Mouse (Mus musculus) lung, embryonic 14.5 days (tissue): ENCODE data around the gene Txlna. TPM values are rescaled to one million over a fixed set of nuclear protein-coding genes. Genes with fewer than 3 reads are reported as not detected.

Experiments
- ATAC-seq: fragments of 200-750 bp; cut with Nextera tagmentation; 2 replicates; pipeline ENCODE4 v1.8.0; 2017; ENCODE audit warnings: mild to moderate bottlenecking, moderate TSS enrichment, moderate library complexity; ENCODE audit not compliant: insufficient read depth
- DNase-seq: peaks from one replicate; pipeline ENCODE4 v3.0.0-alpha.2; 2015
- H3K27ac ChIP-seq: fragments of 300-500 bp; sonication (generic); 2 replicates; pipeline ENCODE4 v1.5.1; 2014; ENCODE audit warnings: low read depth, mild to moderate bottlenecking, moderate library complexity
- H3K27me3 ChIP-seq: fragments of 300-500 bp; sonication (generic); 2 replicates; pipeline ENCODE4 v1.6.1; 2014; ENCODE audit warnings: low read length, control low read depth; ENCODE audit not compliant: insufficient read depth
- H3K36me3 ChIP-seq: fragments of 300-500 bp; sonication (generic); 2 replicates; pipeline ENCODE4 v1.6.1; 2014; ENCODE audit warnings: control low read depth; ENCODE audit not compliant: insufficient read depth
- H3K4me1 ChIP-seq: fragments of 300-500 bp; sonication (generic); 2 replicates; pipeline ENCODE4 v1.6.1; 2014; ENCODE audit warnings: antibody characterized with exemption, control low read depth; ENCODE audit not compliant: insufficient read depth
- H3K4me2 ChIP-seq: fragments of 300-500 bp; sonication (generic); 2 replicates; pipeline ENCODE4 v1.6.1; 2014; ENCODE audit warnings: mild to moderate bottlenecking
- H3K4me3 ChIP-seq: fragments of 300-500 bp; sonication (generic); 2 replicates; pipeline ENCODE4 v1.5.1; 2014; ENCODE audit warnings: low read depth, low read length
- H3K9ac ChIP-seq: fragments of 300-500 bp; sonication (generic); 2 replicates; pipeline ENCODE4 v1.6.1; 2014
- H3K9me3 ChIP-seq: fragments of 300-500 bp; sonication (generic); 2 replicates; pipeline ENCODE4 v1.6.1; 2016; ENCODE audit warnings: low read depth, low read length, control low read depth
- CTCF ChIP-seq: IDR thresholded peaks from 2 replicates; pipeline ENCODE4 v1.5.1; 2016; ENCODE audit warnings: antibody characterized with exemption, low read depth
- WGBS: fragments of 180-500 bp; shearing (Covaris S2); extraction: QIAGEN DNeasy Blood & Tissue Kit; methylation state at CpG from one replicate; pipeline ENCODE4 v1.1.7; 2014; 5-methylcytosine and 5-hydroxymethylcytosine counted together
- polyA plus RNA-seq: library from polyadenylated mRNA; unstranded; fragments of >200 nt; fragmentation: Nextera tagmentation; extraction: Ambion mirVana; gene quantifications from 2 replicates; pipeline ENCODE4 v1.2.1, GENCODE M21; 2014

The Txlna gene
- polyA plus RNA-seq, 1 experiment from 2014 or later = 109 TPM

DNA sequence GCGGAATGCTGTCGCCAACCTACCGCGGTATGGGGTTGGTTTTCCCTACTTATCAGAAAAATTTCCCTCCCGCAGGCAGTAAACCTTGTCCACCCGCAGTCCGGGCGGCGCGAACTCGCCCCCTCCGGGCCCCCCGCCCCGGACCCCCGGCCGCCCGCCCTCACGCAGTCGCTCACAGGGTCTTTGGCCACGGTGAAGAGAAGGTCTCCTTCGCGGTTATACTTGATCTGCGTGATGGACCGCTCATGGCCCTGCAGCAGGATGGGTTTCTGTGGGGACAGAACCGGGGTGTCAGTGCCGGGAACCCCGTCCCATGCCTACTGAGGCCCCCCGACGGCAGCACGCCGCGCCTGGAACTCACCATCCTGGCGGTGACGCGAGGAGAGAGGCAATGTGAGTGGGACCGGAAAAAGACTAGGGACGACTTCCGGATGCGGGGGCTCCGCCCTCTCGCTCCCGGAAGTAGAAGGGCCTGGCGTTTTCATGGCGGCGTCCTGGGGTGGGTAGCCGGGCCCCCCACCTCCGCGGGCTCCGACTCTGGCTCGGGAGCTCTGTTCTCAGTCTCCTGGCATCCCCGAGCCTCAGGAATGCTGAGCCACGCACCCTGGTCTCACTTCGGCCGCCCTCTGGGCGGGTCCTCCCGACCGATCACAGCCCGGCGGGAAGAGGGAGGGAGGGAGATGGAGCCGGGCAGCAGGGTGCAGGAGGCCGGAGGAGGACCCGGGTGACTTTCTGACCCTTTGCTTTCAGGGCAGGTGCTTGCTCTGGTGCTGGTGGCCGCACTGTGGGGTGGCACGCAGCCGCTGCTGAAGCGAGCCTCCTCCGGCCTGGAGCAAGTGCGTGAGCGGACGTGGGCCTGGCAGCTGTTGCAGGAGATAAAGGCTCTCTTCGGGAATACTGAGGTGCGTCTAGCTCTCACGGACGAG, 40.4 kb downstream of the Txlna start, which contains the start of the genes Eif3i and Tmem234:
Gene Eif3i, minus strand, starts transcription at position 416 of the 926 bp plus-strand sequence.
Gene Tmem234, plus strand, starts transcription at position 436 of the 926 bp plus-strand sequence.
- H3K4me1 ChIP-seq = peaks cover 10% of the 10 kb centered on the region
- peak within 1 kb of the TSS; percentile 91 for H3K4me3 ChIP-seq
- ATAC-seq (peak; percentile 92), DNase-seq (peak; percentile 91)
- H3K9ac ChIP-seq = peak within 1 kb of the TSS; percentile 71
- no peaks in the 10 kb centered on the region for H3K9me3 ChIP-seq
- peaks cover 60% of the 10 kb centered on the region for H3K36me3 ChIP-seq
- H3K27me3 ChIP-seq = no peaks in the 10 kb centered on the region
- WGBS = under 1% methylated on average over 74 of the region's 74 CpGs
- H3K4me2 ChIP-seq = peak within 1 kb of the TSS; percentile 71
- peak; percentile 21; the same call in 1 of the 2 replicates for TF ChIP-seq CTCF
- H3K27ac ChIP-seq = peak within 1 kb of the TSS; percentile 68

- Histone ChIP-seq H3K4me3 (no peak overlapping the region), H3K4me1 (no peaks in the 10 kb centered on the region), H3K9ac (no peak overlapping the region), H3K27ac (no peak overlapping the region), H3K36me3 (peaks cover 34% of the 10 kb centered on the region), H3K9me3 (no peaks in the 10 kb centered on the region), H3K27me3 (no peaks in the 10 kb centered on the region), H3K4me2 (no peak overlapping the region)
- whole genome bisulfite sequencing = 77% methylated on average over 4 of the region's 4 CpGs
- DNase-seq (no peak), ATAC-seq (no peak)
- no peak for TF ChIP-seq CTCF
Observed at GRCm38 (mm10) chr4:129588865-129589264, 52.0 kb downstream of the Txlna start.

GRCm38 (mm10) chr4:129586943-129587342, 53.9 kb downstream of the Txlna start:
- Histone ChIP-seq H3K9me3 (no peaks in the 10 kb centered on the region), H3K9ac (no peak overlapping the region), H3K4me2 (no peak overlapping the region), H3K4me1 (no peaks in the 10 kb centered on the region), H3K27me3 (no peaks in the 10 kb centered on the region), H3K27ac (no peak overlapping the region), H3K36me3 (peaks cover 16% of the 10 kb centered on the region), H3K4me3 (no peak overlapping the region)
- ATAC-seq = no peak
- TF ChIP-seq CTCF = no peak
- no peak for DNase-seq
- WGBS = 33% methylated on average over 1 of the region's 1 CpGs

DNA sequence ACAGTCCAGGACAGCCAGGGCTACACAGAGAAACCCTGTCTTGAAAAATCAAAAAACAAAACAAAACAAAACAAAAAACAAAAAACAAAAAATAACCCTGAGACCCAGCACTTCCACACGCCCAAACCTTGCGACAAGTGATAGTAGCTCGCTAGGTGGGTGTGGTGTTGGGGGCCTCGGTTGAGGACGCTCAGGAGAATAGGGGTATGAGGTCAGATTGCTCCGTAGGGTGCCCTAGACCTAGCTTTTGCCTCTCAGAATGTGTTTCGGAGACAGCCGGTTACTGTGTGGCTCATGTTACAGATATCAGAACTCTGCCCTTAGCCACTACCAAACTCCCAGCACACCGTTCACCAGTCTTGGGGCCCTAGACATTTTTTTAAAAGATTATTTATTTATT, 55.1 kb downstream of the Txlna start:
- Histone ChIP-seq H3K27me3 (no peaks in the 10 kb centered on the region), H3K4me3 (peak overlapping the region; percentile 44; the same call in 1 of the 2 replicates), H3K4me2 (peak overlapping the region; percentile 85), H3K9me3 (no peaks in the 10 kb centered on the region), H3K27ac (no peak overlapping the region), H3K9ac (no peak overlapping the region), H3K36me3 (peaks cover 4% of the 10 kb centered on the region), H3K4me1 (no peaks in the 10 kb centered on the region)
- no peak for TF ChIP-seq CTCF
- ATAC-seq (peak; percentile 42; the same call in 1 of the 2 replicates), DNase-seq (no peak)
- WGBS = 72% methylated on average over 9 of the region's 9 CpGs

GRCm38 (mm10) chr4:129584884-129585608, 55.8 kb downstream of the Txlna start:
- no peaks in the 10 kb centered on the region for H3K4me1 ChIP-seq
- peak overlapping the region; percentile 85 for H3K4me2 ChIP-seq
- 2% methylated on average over 36 of the region's 36 CpGs for WGBS
- ATAC-seq (peak; percentile 83), DNase-seq (peak; percentile 91)
- TF ChIP-seq CTCF = peak; percentile 72
- H3K4me3 ChIP-seq = peak overlapping the region; percentile 44
- H3K9me3 ChIP-seq = no peaks in the 10 kb centered on the region
- H3K27me3 ChIP-seq = no peaks in the 10 kb centered on the region
- no peaks in the 10 kb centered on the region for H3K36me3 ChIP-seq
- H3K27ac ChIP-seq = peak overlapping the region; percentile 65
- H3K9ac ChIP-seq = peak overlapping the region; percentile 58

- Histone ChIP-seq H3K9me3 (no peaks in the 10 kb centered on the region), H3K4me3 (peak overlapping the region; percentile 44), H3K27me3 (no peaks in the 10 kb centered on the region), H3K36me3 (no peaks in the 10 kb centered on the region), H3K9ac (peak overlapping the region; percentile 58), H3K4me2 (peak overlapping the region; percentile 85), H3K4me1 (no peaks in the 10 kb centered on the region), H3K27ac (peak overlapping the region; percentile 65)
- DNase-seq = no peak
- no peak for ATAC-seq
- 52% methylated on average over 1 of the region's 1 CpGs for WGBS
- TF ChIP-seq CTCF = no peak
Observed at GRCm38 (mm10) chr4:129584370-129584769, 56.5 kb downstream of the Txlna start.

DNA sequence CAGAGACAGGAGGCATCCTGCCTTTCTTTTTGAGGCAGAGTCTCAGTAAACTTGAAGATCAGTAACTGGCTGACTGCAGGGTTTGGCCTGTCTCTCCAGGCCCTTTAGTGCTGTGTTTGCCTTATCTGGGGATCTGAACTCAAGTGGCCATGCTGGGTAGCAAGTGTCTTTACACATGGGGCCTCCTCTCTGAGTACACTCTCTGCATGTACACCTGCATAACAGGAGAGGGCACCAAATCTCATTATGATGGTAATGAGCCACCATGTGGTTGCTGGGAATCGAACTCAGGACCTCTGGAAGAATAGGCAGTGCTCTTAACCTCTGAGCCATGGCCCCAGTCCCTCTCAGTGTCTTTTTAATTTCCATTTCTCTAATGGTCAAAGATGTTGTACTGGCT, 58.6 kb downstream of the Txlna start:
- no peak overlapping the region for H3K9ac ChIP-seq
- WGBS = 76% methylated on average over 1 of the region's 1 CpGs
- DNase-seq (no peak), ATAC-seq (no peak)
- no peak for TF ChIP-seq CTCF
- no peaks in the 10 kb centered on the region for H3K4me1 ChIP-seq
- H3K4me2 ChIP-seq = no peak overlapping the region
- no peaks in the 10 kb centered on the region for H3K9me3 ChIP-seq
- no peak overlapping the region for H3K4me3 ChIP-seq
- H3K36me3 ChIP-seq = no peaks in the 10 kb centered on the region
- H3K27ac ChIP-seq = no peak overlapping the region
- H3K27me3 ChIP-seq = no peaks in the 10 kb centered on the region
